Mouse (Mus musculus) gastrocnemius, adult 18-20 months (tissue): ENCODE measurements around the gene Ciao2a. TPM values are rescaled to one million over a fixed set of nuclear protein-coding genes. Genes with fewer than 3 reads are reported as not detected.

ENCODE experiments used
- DNase-seq: peaks from one replicate; pipeline ENCODE4 v3.0.0; 2021; ENCODE audit warnings: low spot score
- long read RNA-seq, 2 experiments: library from polyadenylated mRNA; stranded (forward); transcript quantifications; one replicate each; pipeline ENCODE4 v2.0.0; 2021
- total RNA-seq, 2 experiments: library from RNA; stranded (reverse); gene quantifications; 2 replicates each; pipeline ENCODE4 v1.2.3; 2021

Ciao2a gene
- 10 to 100 TPM; 49.7 to 53.9 TPM for total RNA-seq
- long read RNA-seq, experiment 1, transcript Ciao2a-201 (5 exons, 1,240 nt), result major isoform, 58 of 59 reads
- long read RNA-seq, experiment 1, partial matches to known transcripts, result 0 of 59 reads
- long read RNA-seq, experiment 1, other reads (novel, unspliced or antisense), result 1 of 59 reads
- long read RNA-seq, experiment 2, transcript Ciao2a-201 (5 exons, 1,240 nt), result major isoform, 42 of 44 reads
- long read RNA-seq, experiment 2, partial matches to known transcripts, result 1 of 44 reads
- long read RNA-seq, experiment 2, other reads (novel, unspliced or antisense), result 1 of 44 reads

- peak; percentile 96 for DNase-seq
These were observed at the start of gene Ciao2a, which contains the start of gene Snx1 for GRCm38 (mm10) chr9:66126456-66127192. Ciao2a (plus strand) TSS chr9:66126611. Snx1 (minus strand) TSS chr9:66126587.

DNA sequence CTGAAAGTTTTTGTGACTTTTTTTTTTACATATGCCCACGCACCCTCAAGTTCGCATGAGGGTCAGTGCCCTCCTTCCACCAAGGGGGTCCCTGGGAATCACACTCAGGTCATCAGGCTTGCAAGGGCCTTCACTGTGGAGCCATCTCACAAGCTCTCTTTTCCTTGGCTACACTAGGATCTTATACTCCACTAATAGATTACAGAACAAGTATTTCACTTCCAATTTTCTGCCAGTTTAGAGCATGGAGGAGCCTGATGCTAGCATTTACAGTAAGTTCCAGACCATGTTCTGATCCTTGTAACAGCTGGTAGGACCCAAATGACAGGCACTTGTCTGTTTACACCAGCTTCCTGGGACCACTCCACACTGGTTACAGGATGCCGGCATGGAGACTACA is 48.3 kb upstream of the Ciao2a start:
- DNase-seq, result no peak

DNA sequence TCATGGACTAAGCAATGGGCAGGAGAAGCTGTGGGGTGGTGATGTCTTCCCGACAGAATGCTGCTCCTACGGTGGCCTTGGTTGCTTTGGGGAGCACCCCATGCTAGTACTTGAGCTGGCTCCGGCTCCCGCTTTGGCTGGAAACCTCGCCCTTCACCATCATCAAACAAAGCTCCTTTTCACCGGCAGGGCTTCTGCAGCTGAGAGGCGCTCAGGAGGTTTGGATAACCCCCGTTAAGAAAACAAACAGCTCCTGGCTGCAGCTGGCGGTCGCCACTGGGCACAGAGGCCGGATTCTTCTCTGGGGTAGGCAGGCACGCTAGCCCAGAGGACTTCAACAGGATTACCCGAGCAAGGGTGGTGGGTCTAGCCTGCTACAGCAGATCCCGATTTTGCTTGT is 47.9 kb upstream of the Ciao2a start:
- DNase-seq, result no peak

DNA sequence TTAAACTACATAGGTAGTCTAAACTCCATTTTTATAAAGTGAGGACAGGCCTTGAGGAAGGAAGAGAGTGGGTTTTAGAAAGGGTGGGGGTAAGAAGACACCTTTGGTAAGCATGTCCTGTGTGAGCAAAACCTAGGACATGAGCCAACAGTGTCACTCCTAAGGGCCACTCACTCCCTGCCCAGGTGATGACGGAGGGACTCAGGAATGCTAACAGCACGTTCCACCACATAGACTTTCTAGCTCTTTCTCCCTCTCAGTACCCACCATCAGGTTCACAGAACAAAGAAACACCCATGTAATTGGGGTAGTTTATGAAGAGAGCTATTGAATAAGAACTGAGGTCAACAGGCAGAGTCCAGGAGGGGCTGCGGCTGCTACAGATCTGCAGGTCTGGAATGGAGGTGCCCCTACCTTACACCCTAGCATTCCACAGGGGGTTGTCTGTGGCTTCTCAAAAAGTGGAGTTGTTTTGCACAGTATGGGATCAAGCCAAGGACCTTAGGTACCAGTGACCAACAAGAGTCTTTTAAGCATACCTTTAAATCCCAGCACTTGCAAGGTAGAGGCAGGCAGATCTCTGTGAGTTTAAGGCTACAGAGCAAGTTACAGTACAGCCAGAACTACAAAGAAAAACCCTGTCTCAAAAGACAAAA is 45.5 kb upstream of the Ciao2a start:
- DNase-seq, result no peak

DNA sequence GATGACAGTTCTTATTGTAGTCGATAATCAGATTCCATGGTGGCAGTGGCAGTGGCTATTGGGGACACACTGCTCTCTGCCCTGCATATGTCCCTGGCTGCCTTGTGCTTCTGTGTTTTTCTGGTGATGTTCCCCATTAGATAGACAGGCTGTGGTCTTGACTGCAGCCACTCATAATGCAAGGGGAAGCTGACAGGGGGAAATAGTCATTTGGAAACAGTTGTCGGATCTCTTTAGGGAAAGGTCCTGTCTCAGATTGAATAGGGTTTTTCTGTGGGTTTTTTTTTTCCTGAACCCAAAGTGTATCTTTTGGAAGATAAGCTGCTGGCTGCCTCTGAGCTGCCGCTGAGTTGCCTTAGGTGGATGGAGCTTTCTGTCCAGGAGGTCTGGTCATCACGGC is 44.4 kb upstream of the Ciao2a start:
- DNase-seq, result no peak

- DNase-seq, result no peak
These were observed 42.2 kb upstream of the Ciao2a start for GRCm38 (mm10) chr9:66084171-66084570.

GRCm38 (mm10) chr9:66087062-66087461 is 39.3 kb upstream of the Ciao2a start:
- no peak for DNase-seq

DNA sequence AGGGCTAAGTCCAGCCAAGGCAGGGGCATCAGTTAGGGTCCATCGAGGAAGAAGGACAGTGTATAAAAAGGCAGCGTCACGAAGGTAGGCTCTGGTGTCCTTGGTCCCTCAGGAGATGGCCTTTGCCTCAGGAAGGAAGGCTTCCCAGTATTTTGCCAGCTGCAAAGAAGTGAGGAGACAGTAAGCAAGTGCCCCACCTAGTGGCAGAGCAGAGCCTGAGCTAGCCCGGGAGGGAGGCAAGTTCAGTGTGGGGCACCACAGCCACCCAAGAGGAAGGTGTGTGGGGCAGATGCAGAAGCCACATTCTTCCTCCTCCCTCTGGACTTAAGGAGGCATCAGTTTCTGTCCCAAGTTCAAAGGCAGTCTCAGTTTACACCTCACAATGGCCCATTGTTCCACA is 38.0 kb upstream of the Ciao2a start:
- DNase-seq, result peak; percentile 61

DNA sequence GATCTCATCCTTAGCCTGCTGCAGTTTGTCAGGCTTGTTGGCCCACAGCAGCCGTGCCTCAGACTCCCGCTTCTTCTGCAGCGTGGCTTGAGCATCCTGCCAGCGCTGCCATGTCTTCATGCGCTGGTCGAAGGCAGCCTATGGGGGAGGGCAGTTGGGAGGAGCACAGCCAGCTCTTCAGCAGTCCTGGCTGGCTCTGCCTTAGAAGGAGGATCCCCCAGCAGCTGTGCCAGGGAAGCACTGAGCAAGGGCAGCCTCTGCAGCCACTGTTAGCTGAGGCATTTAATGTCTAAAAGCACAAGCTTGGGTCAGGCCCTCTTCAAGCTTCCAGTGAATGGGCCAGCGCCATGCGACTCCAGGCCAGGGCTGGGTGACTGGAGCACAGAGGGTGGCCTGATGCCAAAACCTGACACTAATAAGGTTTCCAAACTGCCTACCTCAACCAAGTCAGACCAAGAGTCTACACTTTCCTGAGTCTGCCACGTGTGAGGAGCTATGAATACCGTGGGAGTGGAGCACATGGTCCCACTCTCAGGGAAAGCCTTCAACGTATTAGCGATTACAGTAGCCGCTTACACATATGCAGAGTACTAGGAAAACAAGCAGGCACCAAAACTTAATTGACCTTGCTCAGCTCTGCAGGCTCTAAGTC is 35.7 kb upstream of the Ciao2a start:
- DNase-seq, result no peak

DNA sequence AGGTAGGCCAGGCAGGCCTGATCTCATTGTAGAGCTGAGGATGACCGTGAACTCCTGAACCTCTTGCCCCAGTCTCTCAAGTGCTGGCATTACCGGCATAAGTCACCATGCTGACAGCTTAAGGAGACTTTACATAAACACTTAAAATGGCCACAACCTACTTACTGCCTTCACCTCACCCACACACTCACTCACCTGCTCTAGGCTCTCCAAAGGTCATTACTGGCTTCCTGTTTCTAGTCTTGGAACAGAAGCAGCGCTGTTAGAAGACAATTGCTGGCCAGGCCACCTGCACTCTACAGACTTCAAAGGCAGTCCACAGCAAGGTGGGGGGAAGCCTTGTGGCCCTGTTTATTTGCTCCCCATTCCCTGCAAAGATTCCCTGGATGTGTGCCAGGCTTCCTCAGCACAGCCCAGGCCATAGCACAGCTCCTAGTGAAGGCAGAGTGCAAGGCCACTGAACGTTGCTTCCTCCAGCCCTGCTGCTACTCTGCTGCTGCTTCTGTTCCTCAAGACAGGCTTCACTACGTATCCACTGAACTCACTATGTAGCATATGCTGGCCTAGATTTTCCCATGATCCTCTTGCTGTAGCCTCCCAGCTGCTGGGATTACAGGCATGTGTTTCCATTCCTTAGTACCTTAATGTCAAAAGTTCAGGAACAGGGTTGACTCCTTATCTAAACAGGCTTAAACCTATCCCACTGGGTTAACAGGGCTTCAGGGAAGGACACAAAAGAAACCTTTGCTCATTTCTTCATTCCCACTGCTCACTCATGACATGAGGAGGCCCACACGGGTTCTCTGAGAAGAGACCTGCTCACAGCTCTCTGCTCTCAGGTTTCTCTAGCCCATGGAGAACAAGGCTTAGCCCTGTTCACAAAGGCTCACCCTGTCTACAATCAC is 34.8 kb upstream of the Ciao2a start:
- DNase-seq, result no peak

DNA sequence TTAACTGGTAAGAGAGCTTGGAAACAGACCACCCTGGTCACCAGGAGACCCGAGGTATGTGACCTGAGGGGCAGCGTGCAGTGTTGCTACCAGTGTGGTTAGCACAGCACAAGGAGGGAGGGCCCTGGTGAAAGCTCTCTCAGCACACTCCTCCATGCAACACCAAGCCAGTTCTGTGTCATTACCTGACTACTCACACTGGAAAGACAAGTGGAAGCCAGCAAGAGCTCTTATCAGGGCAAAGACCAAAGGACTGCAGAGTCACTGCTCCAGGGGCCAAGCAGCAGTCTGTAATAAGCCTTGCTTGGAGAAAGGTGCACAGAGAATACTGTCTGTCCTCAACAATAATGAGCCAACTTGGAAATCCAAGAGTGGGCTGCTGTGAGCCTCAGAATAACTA is 33.7 kb upstream of the Ciao2a start:
- DNase-seq, result no peak

GRCm38 (mm10) chr9:66101577-66101976 is 24.8 kb upstream of the Ciao2a start:
- no peak for DNase-seq

GRCm38 (mm10) chr9:66102668-66103067 is 23.7 kb upstream of the Ciao2a start:
- DNase-seq, result no peak

- no peak for DNase-seq
These were observed 21.8 kb upstream of the Ciao2a start for GRCm38 (mm10) chr9:66104601-66105000.

DNA sequence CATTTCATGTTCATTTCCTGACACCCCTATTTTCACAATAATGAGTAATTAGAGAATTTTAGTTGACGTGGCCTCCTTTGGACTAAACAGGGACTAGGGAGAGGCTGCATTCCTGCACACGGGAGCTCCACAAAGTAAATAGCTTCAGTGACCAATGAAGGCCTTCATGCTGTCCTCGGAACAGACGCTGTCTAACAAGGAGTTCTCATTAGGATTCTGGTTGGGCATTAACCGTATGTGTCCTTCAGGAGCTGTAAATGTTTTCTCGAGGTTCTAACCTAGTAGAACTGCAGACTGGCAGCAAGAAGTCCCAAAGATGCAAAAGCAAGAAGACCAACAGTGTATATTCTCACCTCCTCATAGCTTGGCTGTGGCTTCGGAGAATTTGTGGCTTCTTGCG is 21.2 kb upstream of the Ciao2a start:
- no peak for DNase-seq

- DNase-seq, result no peak
These were observed 16.8 kb upstream of the Ciao2a start for GRCm38 (mm10) chr9:66109574-66109973.

GRCm38 (mm10) chr9:66110126-66110525 is 16.3 kb upstream of the Ciao2a start:
- no peak for DNase-seq

DNA sequence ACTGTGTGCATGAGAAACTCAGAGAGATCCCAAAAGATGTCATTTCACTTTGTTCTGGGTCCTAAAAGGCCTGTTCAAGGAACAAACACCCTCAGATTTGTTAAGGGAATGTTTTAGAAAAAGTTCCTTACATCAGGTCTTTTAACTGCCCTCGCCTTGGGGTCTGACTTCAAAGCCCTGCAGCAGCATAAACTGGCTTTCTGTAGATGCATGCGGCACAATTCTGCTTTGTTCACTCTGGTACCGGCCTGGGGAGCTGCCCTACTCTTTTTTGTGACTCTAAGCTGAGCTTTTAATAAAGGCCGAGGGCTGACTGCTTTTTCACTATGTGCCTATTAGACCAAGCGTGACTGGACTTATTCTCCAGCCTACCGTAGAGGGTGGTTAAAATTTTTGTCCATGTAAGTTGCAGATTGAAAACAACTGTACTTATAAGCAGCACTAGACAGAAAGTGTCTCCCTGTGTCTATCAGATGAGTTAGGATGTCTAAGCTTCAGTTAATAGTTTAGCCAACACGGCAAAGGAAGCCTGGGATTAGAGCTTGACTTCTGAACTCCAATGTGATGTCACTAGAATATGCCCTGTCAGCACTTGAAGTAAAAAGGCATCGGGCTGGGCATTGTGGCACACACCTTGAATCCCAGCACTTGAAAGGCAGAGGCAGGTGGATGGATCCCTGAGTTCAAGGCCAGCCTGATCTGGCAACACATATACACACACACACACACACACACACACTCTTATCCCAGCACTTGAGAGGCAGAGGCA is 15.6 kb upstream of the Ciao2a start:
- no peak for DNase-seq

DNA sequence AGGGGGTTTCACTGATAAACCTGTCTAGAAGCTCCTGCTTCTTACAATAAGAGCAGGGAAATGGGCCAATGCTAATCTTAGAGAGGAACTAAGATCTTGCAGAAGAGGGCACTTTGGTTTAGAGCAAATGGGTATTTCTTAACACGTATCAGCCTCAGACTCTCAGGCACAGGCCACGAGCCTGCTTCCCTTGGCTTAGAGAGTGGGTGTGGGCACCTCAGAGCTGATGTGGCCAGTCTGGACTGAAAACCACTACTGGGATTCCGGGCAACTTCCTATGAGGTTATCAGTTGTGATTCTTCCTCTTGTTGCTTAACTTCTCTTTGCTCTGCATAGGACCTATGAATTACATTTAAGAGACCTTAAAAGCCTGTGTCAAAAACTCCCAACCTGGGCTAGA is 12.1 kb upstream of the Ciao2a start:
- no peak for DNase-seq

DNA sequence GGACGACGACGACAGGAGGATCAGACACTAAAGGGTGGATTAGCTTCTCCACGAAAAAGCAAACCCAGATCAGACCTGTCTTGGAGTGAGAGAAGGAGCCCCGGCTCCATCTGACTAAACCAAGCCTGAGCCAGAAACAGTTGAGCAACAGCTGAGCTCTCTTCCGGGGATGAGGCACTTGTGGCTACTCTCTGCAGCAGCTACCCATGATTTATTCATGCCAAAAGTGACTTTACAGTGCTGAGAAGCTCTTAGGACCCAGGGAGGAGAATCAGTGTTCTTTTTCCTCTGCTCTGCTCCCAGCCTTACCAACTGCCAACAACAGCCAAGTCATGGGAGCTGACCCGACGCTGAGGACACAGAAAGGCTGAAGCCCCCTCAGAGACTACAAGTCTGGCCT is 9.5 kb upstream of the Ciao2a start:
- peak; percentile 47 for DNase-seq
